Mouse (Mus musculus): ENCODE data around the gene Cd4. TPM values are rescaled to one million over a fixed set of nuclear protein-coding genes. Genes with fewer than 3 reads are reported as not detected.
A peak's percentile ranks its signal among the peaks of the same experiment; 100 is the strongest.
"Not testable (repeated sequence)": the region's sequence is repeated elsewhere in the genome, so short reads cannot be mapped to it uniquely, and the experiment has no call there.

Gene Cd4
- total RNA-seq, 2 experiments from 2014 or later: 4.2 to 8.6 TPM

- peak in 1 of 2 experiments; percentile 55 for DNase-seq (ENCODE audit: low spot score in 2 of 2)
Observed at GRCm38 (mm10) chr6:124856321-124856720, 31.7 kb downstream of the Cd4 start.

GRCm38 (mm10) chr6:124854647-124855046, 33.4 kb downstream of the Cd4 start:
- DNase-seq (ENCODE audit: low spot score in 2 of 2): no peak

- no peak for DNase-seq (ENCODE audit: low spot score in 2 of 2)
Observed at GRCm38 (mm10) chr6:124850535-124850934, 37.5 kb downstream of the Cd4 start.

- DNase-seq (ENCODE audit: low spot score in 2 of 2): peak; percentile 93 to 96
Observed at GRCm38 (mm10) chr6:124847305-124847704, 40.7 kb downstream of the Cd4 start.

- no peak for DNase-seq (ENCODE audit: low spot score in 2 of 2)
Observed at GRCm38 (mm10) chr6:124840241-124841167, 47.5 kb downstream of the Cd4 start, which contains the start of gene Gnb3. Gnb3 (minus strand) TSS chr6:124840275.

- no peak for DNase-seq (ENCODE audit: low spot score in 2 of 2)
Observed at GRCm38 (mm10) chr6:124839805-124840204, 48.2 kb downstream of the Cd4 start.

GRCm38 (mm10) chr6:124836411-124836810, 51.6 kb downstream of the Cd4 start:
- DNase-seq (ENCODE audit: low spot score in 2 of 2): no peak

GRCm38 (mm10) chr6:124835531-124835930, 52.5 kb downstream of the Cd4 start:
- DNase-seq (ENCODE audit: low spot score in 2 of 2): no peak

- DNase-seq (ENCODE audit: low spot score in 2 of 2): no peak
Observed at GRCm38 (mm10) chr6:124834512-124835081, 53.4 kb downstream of the Cd4 start.

GRCm38 (mm10) chr6:124831649-124832048, 56.4 kb downstream of the Cd4 start:
- DNase-seq (ENCODE audit: low spot score in 2 of 2): no peak

- DNase-seq (ENCODE audit: low spot score in 2 of 2): not testable (repeated sequence)
Observed at GRCm38 (mm10) chr6:124831199-124831598, 56.8 kb downstream of the Cd4 start.

- peak; percentile 87 to 90 for DNase-seq (ENCODE audit: low spot score in 2 of 2)
Observed at GRCm38 (mm10) chr6:124829799-124830700, 58.0 kb downstream of the Cd4 start.

- DNase-seq (ENCODE audit: low spot score in 2 of 2): peak; percentile 95 to 99
Observed at GRCm38 (mm10) chr6:124828868-124829798, 58.9 kb downstream of the Cd4 start, which contains the start of the genes Usp5 and Cdca3. Usp5 (minus strand) TSS chr6:124829484. Cdca3 (plus strand) TSS chr6:124829547.

GRCm38 (mm10) chr6:124828101-124828592, 59.9 kb downstream of the Cd4 start:
- no peak for DNase-seq (ENCODE audit: low spot score in 2 of 2)

GRCm38 (mm10) chr6:124822049-124822448, 66.0 kb downstream of the Cd4 start:
- no peak for DNase-seq (ENCODE audit: low spot score in 2 of 2)

GRCm38 (mm10) chr6:124820891-124821290, 67.1 kb downstream of the Cd4 start:
- no peak for DNase-seq (ENCODE audit: low spot score in 2 of 2)

GRCm38 (mm10) chr6:124817971-124818370, 70.0 kb downstream of the Cd4 start:
- DNase-seq (ENCODE audit: low spot score in 2 of 2): peak in 1 of 2 experiments; percentile 44

- no peak for DNase-seq (ENCODE audit: low spot score in 2 of 2)
Observed at GRCm38 (mm10) chr6:124817563-124817962, 70.5 kb downstream of the Cd4 start.

- DNase-seq (ENCODE audit: low spot score in 2 of 2): no peak
Observed at GRCm38 (mm10) chr6:124817125-124817524, 70.9 kb downstream of the Cd4 start.

GRCm38 (mm10) chr6:124816611-124817010, 71.4 kb downstream of the Cd4 start:
- DNase-seq (ENCODE audit: low spot score in 2 of 2): no peak

Data from left cerebral cortex, adult 18-20 months (tissue).